Mouse (Mus musculus): ENCODE measurements around the gene Dhrs13. TPM values are rescaled to one million over a fixed set of nuclear protein-coding genes. Genes with fewer than 3 reads are reported as not detected.

Dhrs13 gene
- polyA plus RNA-seq, 1 experiment = not detected

GRCm38 (mm10) chr11:78059833-78060757 lies 28.0 kb downstream of the Dhrs13 start:
- H3K4me3 ChIP-seq (ENCODE audit: insufficient read depth, low read depth, low read length) = no peak overlapping the region
- no peak for TF ChIP-seq POLR2A (IDR thresholded peaks at IDR 0.05; ENCODE audit: insufficient read depth, low read depth, low read length)
- peak; percentile 73 for TF ChIP-seq CTCF (IDR thresholded peaks at IDR 0.05; ENCODE audit: insufficient read depth, low read depth, low read length)
- no peak overlapping the region for H3K27ac ChIP-seq (ENCODE audit: insufficient read depth, low read depth, low read length)
- 41% methylated on average over 9 of the region's 9 CpGs for WGBS
- H3K4me1 ChIP-seq (ENCODE audit: control insufficient read depth, insufficient read depth, low read length) = no peaks in the 10 kb centered on the region

GRCm38 (mm10) chr11:78062563-78062962 lies 30.5 kb downstream of the Dhrs13 start:
- Histone ChIP-seq H3K27ac (ENCODE audit: insufficient read depth, low read depth, low read length) (no peak overlapping the region), H3K4me1 (ENCODE audit: control insufficient read depth, insufficient read depth, low read length) (no peaks in the 10 kb centered on the region), H3K4me3 (ENCODE audit: insufficient read depth, low read depth, low read length) (no peak overlapping the region)
- WGBS = 82% methylated on average over 1 of the region's 1 CpGs
- no peak for TF ChIP-seq CTCF (IDR thresholded peaks at IDR 0.05; ENCODE audit: insufficient read depth, low read depth, low read length)
- no peak for TF ChIP-seq POLR2A (IDR thresholded peaks at IDR 0.05; ENCODE audit: insufficient read depth, low read depth, low read length)

DNA sequence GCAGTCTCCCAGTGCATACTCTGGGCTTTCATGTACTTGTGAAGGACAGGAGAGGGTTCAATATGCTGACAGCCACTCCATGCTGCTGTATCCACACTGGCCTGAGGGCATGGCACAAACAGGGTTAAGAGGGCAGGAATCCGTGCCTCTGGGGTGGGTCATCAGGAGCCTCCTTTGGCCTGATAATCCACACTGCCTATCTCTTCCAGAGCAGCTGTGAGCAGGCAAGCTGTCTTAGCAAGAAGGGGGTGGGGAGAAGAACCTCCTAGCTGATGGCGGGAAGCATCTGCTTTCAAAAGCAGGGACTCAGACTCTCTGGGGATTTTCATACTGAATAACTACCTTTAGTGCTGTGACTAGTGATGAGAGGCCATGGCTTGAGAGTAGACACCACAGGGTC lies 33.8 kb downstream of the Dhrs13 start:
- no peak for TF ChIP-seq POLR2A (IDR thresholded peaks at IDR 0.05; ENCODE audit: insufficient read depth, low read depth, low read length)
- TF ChIP-seq CTCF (IDR thresholded peaks at IDR 0.05; ENCODE audit: insufficient read depth, low read depth, low read length) = no peak
- WGBS = 69% methylated on average over 2 of the region's 2 CpGs

DNA sequence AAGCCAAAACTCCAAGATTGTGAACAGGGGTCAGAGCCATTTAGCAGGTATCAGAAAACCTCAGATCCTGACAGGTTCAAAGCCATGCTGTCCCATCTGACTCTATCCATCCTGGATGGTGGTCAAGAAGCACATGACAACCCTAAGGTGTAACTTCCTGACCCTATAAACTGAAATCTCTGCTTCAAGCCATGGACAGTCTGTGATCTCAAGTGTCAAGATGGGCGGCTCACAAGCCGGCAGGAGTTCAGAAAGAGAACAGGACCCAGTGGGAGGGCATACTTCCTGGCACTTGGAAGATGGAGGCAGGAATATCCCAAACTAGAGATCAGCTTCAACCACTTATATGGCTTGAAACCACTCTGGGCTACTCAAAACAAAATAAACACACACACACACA lies 34.6 kb downstream of the Dhrs13 start:
- WGBS = 79% methylated on average over 2 of the region's 2 CpGs
- no peak overlapping the region for H3K27ac ChIP-seq (ENCODE audit: insufficient read depth, low read depth, low read length)
- no peak for TF ChIP-seq CTCF (IDR thresholded peaks at IDR 0.05; ENCODE audit: insufficient read depth, low read depth, low read length)
- no peak for TF ChIP-seq POLR2A (IDR thresholded peaks at IDR 0.05; ENCODE audit: insufficient read depth, low read depth, low read length)

More for the DNA sequence above, 33.8 kb downstream of the Dhrs13 start:
- Histone ChIP-seq H3K4me3 (ENCODE audit: insufficient read depth, low read depth, low read length) (no peak overlapping the region), H3K27ac (ENCODE audit: insufficient read depth, low read depth, low read length) (no peak overlapping the region), H3K4me1 (ENCODE audit: control insufficient read depth, insufficient read depth, low read length) (no peaks in the 10 kb centered on the region)

DNA sequence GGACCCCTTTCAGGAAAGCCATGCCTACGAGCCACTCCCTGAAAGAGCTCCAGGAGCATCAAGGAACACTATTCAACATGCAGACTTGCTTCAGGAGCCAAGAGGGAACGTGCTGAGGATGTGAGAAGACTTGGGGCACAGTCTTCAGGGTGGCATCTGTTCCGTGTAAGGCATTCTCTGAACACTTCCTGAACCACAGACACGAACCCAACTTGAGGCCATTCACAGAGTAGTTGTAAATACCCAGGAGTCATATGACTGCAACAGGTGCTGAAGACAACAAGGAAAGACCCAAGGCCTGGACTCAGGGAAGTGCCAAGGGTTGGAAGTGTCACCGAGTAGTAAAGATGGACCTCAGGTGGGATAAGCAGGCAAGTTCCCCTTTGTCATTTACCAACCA lies 35.5 kb downstream of the Dhrs13 start:
- TF ChIP-seq CTCF (IDR thresholded peaks at IDR 0.05; ENCODE audit: insufficient read depth, low read depth, low read length) = no peak
- TF ChIP-seq POLR2A (IDR thresholded peaks at IDR 0.05; ENCODE audit: insufficient read depth, low read depth, low read length) = no peak
- Histone ChIP-seq H3K4me1 (ENCODE audit: control insufficient read depth, insufficient read depth, low read length) (no peaks in the 10 kb centered on the region), H3K27ac (ENCODE audit: insufficient read depth, low read depth, low read length) (no peak overlapping the region), H3K4me3 (ENCODE audit: insufficient read depth, low read depth, low read length) (no peak overlapping the region)
- 70% methylated on average over 5 of the region's 5 CpGs for WGBS

More for the DNA sequence above, 34.6 kb downstream of the Dhrs13 start:
- Histone ChIP-seq H3K4me1 (ENCODE audit: control insufficient read depth, insufficient read depth, low read length) (no peaks in the 10 kb centered on the region), H3K4me3 (ENCODE audit: insufficient read depth, low read depth, low read length) (no peak overlapping the region)

DNA sequence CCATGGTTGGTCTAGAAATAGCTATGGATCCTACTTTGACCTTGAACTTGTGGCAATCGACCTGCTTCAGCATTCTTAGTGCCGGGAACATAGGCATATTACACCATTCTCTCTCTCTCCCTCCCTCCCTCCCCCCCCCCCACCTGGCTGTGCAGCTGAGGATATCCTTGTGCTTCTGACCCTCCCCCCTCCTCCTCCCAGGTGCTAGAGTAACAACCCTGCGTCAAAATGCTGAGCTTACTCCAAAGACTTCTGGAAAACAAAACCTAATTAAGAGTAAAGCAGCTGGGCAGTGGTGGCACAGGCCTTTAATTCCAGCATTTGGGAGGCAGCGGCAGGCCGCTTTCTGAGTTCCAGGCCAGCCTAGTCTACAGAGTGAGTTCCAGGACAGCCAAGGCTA lies 37.0 kb downstream of the Dhrs13 start:
- H3K4me1 ChIP-seq (ENCODE audit: control insufficient read depth, insufficient read depth, low read length) = no peaks in the 10 kb centered on the region
- TF ChIP-seq CTCF (IDR thresholded peaks at IDR 0.05; ENCODE audit: insufficient read depth, low read depth, low read length) (no peak), POLR2A (IDR thresholded peaks at IDR 0.05; ENCODE audit: insufficient read depth, low read depth, low read length) (no peak)
- 86% methylated on average over 5 of the region's 5 CpGs for WGBS
- no peak overlapping the region for H3K27ac ChIP-seq (ENCODE audit: insufficient read depth, low read depth, low read length)
- H3K4me3 ChIP-seq (ENCODE audit: insufficient read depth, low read depth, low read length) = no peak overlapping the region

DNA sequence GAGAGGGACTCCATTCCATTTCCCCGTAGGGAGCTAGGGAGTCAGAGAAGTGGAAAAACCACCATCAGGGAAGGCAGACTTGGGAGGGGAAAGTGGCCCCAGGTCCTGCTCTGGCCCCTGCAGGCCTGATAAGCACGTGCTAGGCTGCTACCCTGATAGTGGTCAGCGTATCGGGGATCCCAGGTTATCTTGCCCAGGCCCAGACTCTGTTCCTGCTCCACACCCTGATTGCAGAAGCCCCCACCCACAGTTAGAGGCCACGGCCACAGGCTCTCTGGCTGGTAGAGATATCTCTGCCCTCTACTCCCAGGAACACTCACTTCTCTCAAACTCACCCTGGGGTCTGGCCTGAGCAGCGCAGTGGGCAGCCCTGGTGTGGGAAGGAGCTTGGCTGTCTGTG lies 37.6 kb downstream of the Dhrs13 start:
- H3K4me3 ChIP-seq (ENCODE audit: insufficient read depth, low read depth, low read length) = no peak overlapping the region
- H3K4me1 ChIP-seq (ENCODE audit: control insufficient read depth, insufficient read depth, low read length) = no peaks in the 10 kb centered on the region
- TF ChIP-seq POLR2A (IDR thresholded peaks at IDR 0.05; ENCODE audit: insufficient read depth, low read depth, low read length) = no peak
- no peak for TF ChIP-seq CTCF (IDR thresholded peaks at IDR 0.05; ENCODE audit: insufficient read depth, low read depth, low read length)
- H3K27ac ChIP-seq (ENCODE audit: insufficient read depth, low read depth, low read length) = no peak overlapping the region
- whole genome bisulfite sequencing = 88% methylated on average over 6 of the region's 6 CpGs

DNA sequence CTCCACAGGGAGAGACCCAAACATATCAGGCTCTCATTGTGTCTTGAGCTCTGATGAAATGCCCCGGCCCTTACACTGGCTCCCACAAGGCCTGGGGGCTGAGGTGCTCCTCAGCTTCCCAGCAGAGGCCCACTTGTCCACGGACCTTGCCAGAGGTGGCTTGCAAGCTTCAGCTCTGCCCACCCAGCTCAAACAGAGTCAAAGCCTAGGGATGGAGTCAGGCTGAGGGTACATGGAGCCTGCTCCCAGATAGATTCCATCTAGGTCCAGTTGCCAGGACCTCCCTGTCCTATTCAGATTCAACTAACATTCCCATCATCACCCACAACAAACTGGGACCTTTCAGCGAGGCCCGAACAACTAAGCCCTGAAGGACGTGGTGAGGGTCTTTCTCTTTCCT lies 39.9 kb downstream of the Dhrs13 start:
- TF ChIP-seq CTCF (IDR thresholded peaks at IDR 0.05; ENCODE audit: insufficient read depth, low read depth, low read length) (no peak), POLR2A (IDR thresholded peaks at IDR 0.05; ENCODE audit: insufficient read depth, low read depth, low read length) (no peak)
- Histone ChIP-seq H3K4me1 (ENCODE audit: control insufficient read depth, insufficient read depth, low read length) (no peaks in the 10 kb centered on the region), H3K4me3 (ENCODE audit: insufficient read depth, low read depth, low read length) (no peak overlapping the region), H3K27ac (ENCODE audit: insufficient read depth, low read depth, low read length) (no peak overlapping the region)
- 79% methylated on average over 5 of the region's 5 CpGs for WGBS

GRCm38 (mm10) chr11:78072425-78073130 lies 40.5 kb downstream of the Dhrs13 start:
- Histone ChIP-seq H3K4me1 (ENCODE audit: control insufficient read depth, insufficient read depth, low read length) (no peaks in the 10 kb centered on the region), H3K27ac (ENCODE audit: insufficient read depth, low read depth, low read length) (no peak overlapping the region), H3K4me3 (ENCODE audit: insufficient read depth, low read depth, low read length) (no peak overlapping the region)
- TF ChIP-seq CTCF (IDR thresholded peaks at IDR 0.05; ENCODE audit: insufficient read depth, low read depth, low read length) = no peak
- TF ChIP-seq POLR2A (IDR thresholded peaks at IDR 0.05; ENCODE audit: insufficient read depth, low read depth, low read length) = no peak
- 32% methylated on average over 6 of the region's 6 CpGs for WGBS
